Mouse (Mus musculus) CH12.LX (cell line): ENCODE results near the gene Tgfbr3. TPM values are rescaled to one million over a fixed set of nuclear protein-coding genes. Genes with fewer than 3 reads are reported as not detected.

Experiments used
- DNase-seq: peaks from one replicate; pipeline ENCODE4 v3.0.0-alpha.2; 2013; ENCODE audit errors: extremely low read depth
- H3K27ac ChIP-seq: 2 replicates; pipeline ENCODE4 v1.5.1; 2012; ENCODE audit warnings: low read depth, mild to moderate bottlenecking, control low read depth, moderate library complexity; ENCODE audit not compliant: insufficient read depth
- H3K27me3 ChIP-seq: replicated peaks from 2 replicates; pipeline ENCODE3; 2012; ENCODE audit warnings: inconsistent platforms
- H3K36me3 ChIP-seq, 2 experiments: replicated peaks in 1 of 2; 2 replicates each; pipeline versions ENCODE3 to v1.6.1; 2012; ENCODE audit warnings: inconsistent platforms in 1 of 2, low read length in 1 of 2, mild to moderate bottlenecking in 1 of 2, mixed read lengths in 1 of 2, moderate library complexity in 1 of 2; ENCODE audit not compliant: control insufficient read depth in 1 of 2, insufficient read depth in 1 of 2
- H3K4me1 ChIP-seq, 2 experiments: 2 replicates each; pipeline ENCODE4 v1.6.1; 2012; ENCODE audit warnings: inconsistent platforms in 1 of 2, moderate library complexity in 1 of 2; ENCODE audit not compliant: insufficient read depth in 2 of 2, control insufficient read depth in 1 of 2
- H3K4me2 ChIP-seq: 2 replicates; pipeline ENCODE4 v1.6.1; 2012; ENCODE audit warnings: low read depth, mild to moderate bottlenecking, control low read depth; ENCODE audit not compliant: poor library complexity, insufficient read depth, severe bottlenecking
- H3K4me3 ChIP-seq, 3 experiments: fragments of 150-350 bp in 1 of 3; sonication (generic) in 1 of 3; replicated peaks in 1 of 3; 2 replicates each; pipeline versions ENCODE3 to v1.5.1; 2011 to 2012; ENCODE audit warnings: low read depth in 2 of 3, low read length in 2 of 3, mild to moderate bottlenecking in 2 of 3, moderate library complexity in 2 of 3, control low read depth in 1 of 3, improper control_type of control experiment in 1 of 3, inconsistent platforms in 1 of 3, mixed read lengths in 1 of 3; ENCODE audit not compliant: poor library complexity in 1 of 3
- H3K79me2 ChIP-seq: replicated peaks from 2 replicates; pipeline ENCODE4 v1.6.1; 2012; ENCODE audit warnings: mild to moderate bottlenecking, moderate library complexity; ENCODE audit not compliant: control insufficient read depth, poor library complexity, insufficient read depth, severe bottlenecking; ENCODE audit errors: extremely low read depth
- H3K9ac ChIP-seq: 2 replicates; pipeline ENCODE4 v1.6.1; 2012; ENCODE audit warnings: low read depth, mild to moderate bottlenecking, control low read depth, moderate library complexity; ENCODE audit not compliant: insufficient read depth
- H3K9me3 ChIP-seq: replicated peaks from 2 replicates; pipeline ENCODE3; 2012; ENCODE audit warnings: low read length, inconsistent platforms, mixed read lengths
- BHLHE40 ChIP-seq: IDR thresholded peaks from 2 replicates; pipeline ENCODE4 v1.6.1; 2011; ENCODE audit warnings: mild to moderate bottlenecking, low read depth, low read length, improper control_type of control experiment
- CHD2 ChIP-seq: IDR thresholded peaks from 2 replicates; pipeline ENCODE4 v1.6.1; 2011; ENCODE audit warnings: low read length, improper control_type of control experiment
- CTCF ChIP-seq, 2 experiments: IDR thresholded peaks in 1 of 2; conservative IDR thresholded peaks in 1 of 2; 2 replicates each; pipeline ENCODE4 v1.5.1; 2011 to 2012; ENCODE audit warnings: low read depth in 2 of 2, low read length in 2 of 2, improper control_type of control experiment in 1 of 2, inconsistent platforms in 1 of 2, mild to moderate bottlenecking in 1 of 2, moderate library complexity in 1 of 2
- E2F4 ChIP-seq: IDR thresholded peaks from 2 replicates; pipeline ENCODE4 v1.6.1; 2011; ENCODE audit warnings: low read depth, low read length, improper control_type of control experiment; ENCODE audit not compliant: insufficient replicate concordance
- ETS1 ChIP-seq: conservative IDR thresholded peaks from 2 replicates; pipeline ENCODE4 v1.6.1; 2012; ENCODE audit warnings: low read depth, mild to moderate bottlenecking, inconsistent platforms, low read length, improper control_type of control experiment, moderate library complexity
- IRF4 ChIP-seq: IDR thresholded peaks from 2 replicates; pipeline ENCODE4 v1.6.1; 2014; ENCODE audit warnings: low read depth, mild to moderate bottlenecking, inconsistent platforms, low read length, improper control_type of control experiment
- KAT2A ChIP-seq: IDR thresholded peaks from 2 replicates; pipeline ENCODE4 v1.6.1; 2012; ENCODE audit warnings: low read length, improper control_type of control experiment, inconsistent platforms; ENCODE audit not compliant: insufficient replicate concordance
- MAX ChIP-seq: IDR thresholded peaks from 2 replicates; pipeline ENCODE4 v1.6.1; 2011; ENCODE audit warnings: low read length, improper control_type of control experiment
- MAZ ChIP-seq: IDR thresholded peaks from 2 replicates; pipeline ENCODE4 v1.6.1; 2012; ENCODE audit warnings: low read depth, mild to moderate bottlenecking, inconsistent platforms, low read length, improper control_type of control experiment, moderate library complexity
- MXI1 ChIP-seq: IDR thresholded peaks from 2 replicates; pipeline ENCODE4 v1.6.1; 2011; ENCODE audit warnings: mild to moderate bottlenecking, low read depth, low read length, improper control_type of control experiment
- NELFE ChIP-seq: IDR thresholded peaks from 2 replicates; pipeline ENCODE4 v1.6.1; 2011; ENCODE audit warnings: low read depth, low read length, improper control_type of control experiment
- PAX5 ChIP-seq: IDR thresholded peaks from 2 replicates; pipeline ENCODE4 v1.6.1; 2012; ENCODE audit warnings: low read length, inconsistent platforms, mixed read lengths
- POLR2A ChIP-seq: IDR thresholded peaks from 2 replicates; pipeline ENCODE4 v1.6.1; 2011; ENCODE audit warnings: low read depth, mild to moderate bottlenecking, improper control_type of control experiment, low read length
- RAD21 ChIP-seq: IDR thresholded peaks from 2 replicates; pipeline ENCODE4 v1.6.1; 2011; ENCODE audit warnings: low read depth, mild to moderate bottlenecking, low read length, improper control_type of control experiment, moderate library complexity
- SIN3A ChIP-seq: IDR thresholded peaks from 2 replicates; pipeline ENCODE4 v1.6.1; 2012; ENCODE audit warnings: low read length, improper control_type of control experiment, inconsistent platforms
- TCF12 ChIP-seq: IDR thresholded peaks from 2 replicates; pipeline ENCODE4 v1.6.1; 2014; ENCODE audit warnings: low read depth, mild to moderate bottlenecking, inconsistent platforms, low read length, improper control_type of control experiment
- UBTF ChIP-seq: IDR thresholded peaks from 2 replicates; pipeline ENCODE4 v1.6.1; 2012; ENCODE audit warnings: low read depth, mild to moderate bottlenecking, inconsistent platforms, low read length, improper control_type of control experiment, moderate library complexity
- USF1 ChIP-seq: IDR thresholded peaks from 2 replicates; pipeline ENCODE4 v1.6.1; 2014; ENCODE audit warnings: low read depth, mild to moderate bottlenecking, inconsistent platforms, low read length, improper control_type of control experiment
- USF2 ChIP-seq: conservative IDR thresholded peaks from 2 replicates; pipeline ENCODE4 v1.6.1; 2011; ENCODE audit warnings: low read depth, low read length, improper control_type of control experiment
- ZC3H11A ChIP-seq: IDR thresholded peaks from 2 replicates; pipeline ENCODE4 v1.6.1; 2012; ENCODE audit warnings: low read depth, mild to moderate bottlenecking, inconsistent platforms, low read length, improper control_type of control experiment
- ZKSCAN1 ChIP-seq: IDR thresholded peaks from 2 replicates; pipeline ENCODE4 v1.6.1; 2012; ENCODE audit warnings: low read depth, inconsistent platforms, low read length, improper control_type of control experiment, borderline replicate concordance
- ZMIZ1 ChIP-seq: IDR thresholded peaks from 2 replicates; pipeline ENCODE4 v1.6.1; 2012; ENCODE audit warnings: low read depth, mild to moderate bottlenecking, inconsistent platforms, low read length, improper control_type of control experiment
- ZNF384 ChIP-seq: IDR thresholded peaks from 2 replicates; pipeline ENCODE4 v1.6.1; 2012; ENCODE audit warnings: low read depth, low read length, improper control_type of control experiment, inconsistent platforms
- dilution Hi-C: fragments of 300-500 bp; cut with MboI; formaldehyde crosslinking; loops from 2 replicates; pipeline ENCODE4 v1.14.3; 2020; ENCODE audit warnings: low sequenced_read_pairs; ENCODE audit not compliant: extremely low pct_unique_long_range_greater_than_20kb, extremely low pct_ligation_motif_present
- in situ Hi-C: fragments of 300-500 bp; cut with MboI; formaldehyde crosslinking; loops from 3 replicates; pipeline ENCODE4 v1.14.3; 2019; ENCODE audit warnings: low sequenced_read_pairs, low pct_ligation_motif_present, low pct_unique_long_range_greater_than_20kb, mixed read lengths
- polyA plus RNA-seq: library from polyadenylated mRNA; unstranded; fragments of >175 nt; gene quantifications from 2 replicates; pipeline ENCODE4 v1.2.1, GENCODE M21; 2012; ENCODE audit warnings: low read depth; ENCODE audit not compliant: insufficient read length
- total RNA-seq, 2 experiments: library from RNA; depleted of rRNA; stranded (reverse); fragments of 300-350 nt in 1 of 2; fragments of >200 nt in 1 of 2; gene quantifications; 2 replicates each; pipeline ENCODE4 v1.2.3; 2012 to 2014

Tgfbr3 gene
- total and polyA plus RNA-seq, 3 experiments = 0.13 to 0.46 (median 0.30) TPM

DNA sequence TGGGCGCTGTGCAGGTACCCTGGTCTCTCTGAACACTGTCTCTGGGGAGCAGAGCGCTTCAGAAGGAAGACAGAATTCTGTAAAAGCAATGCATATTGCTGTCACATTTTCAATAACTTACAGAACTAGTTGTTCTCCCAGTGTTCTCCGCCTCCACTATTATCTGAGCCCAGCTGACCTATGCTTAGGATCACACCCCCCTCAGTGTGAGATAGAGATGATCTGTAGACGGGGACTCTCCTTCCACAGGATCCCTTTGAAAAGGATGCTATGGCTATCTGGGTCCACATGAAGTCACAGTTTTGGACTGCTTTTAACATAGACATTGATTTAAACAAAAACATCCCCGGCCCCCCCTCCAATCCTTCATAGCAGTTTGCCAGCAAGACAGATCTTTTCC is 148.1 kb downstream of the Tgfbr3 start:
- Histone ChIP-seq H3K9me3 (no peaks in the 10 kb centered on the region), H3K4me3 (no peak overlapping the region), H3K4me1 (no peaks in the 10 kb centered on the region), H3K27ac (no peak overlapping the region), H3K27me3 (no peaks in the 10 kb centered on the region), H3K9ac (no peak overlapping the region), H3K36me3 (no peaks in the 10 kb centered on the region), H3K79me2 (no peaks in the 10 kb centered on the region), H3K4me2 (no peak overlapping the region)
- in situ Hi-C loops (no loop called here), dilution Hi-C loops (no loop called here)
- no peak for TF ChIP-seq ZC3H11A
- TF ChIP-seq NELFE = no peak
- TF ChIP-seq TCF12 = no peak
- TF ChIP-seq E2F4 = no peak
- no peak for TF ChIP-seq ETS1
- TF ChIP-seq MXI1 = no peak
- TF ChIP-seq MAZ = no peak
- no peak for TF ChIP-seq SIN3A
- TF ChIP-seq RAD21 = no peak
- no peak for TF ChIP-seq PAX5
- no peak for TF ChIP-seq USF1
- TF ChIP-seq ZMIZ1 = no peak
- DNase-seq = no peak

DNA sequence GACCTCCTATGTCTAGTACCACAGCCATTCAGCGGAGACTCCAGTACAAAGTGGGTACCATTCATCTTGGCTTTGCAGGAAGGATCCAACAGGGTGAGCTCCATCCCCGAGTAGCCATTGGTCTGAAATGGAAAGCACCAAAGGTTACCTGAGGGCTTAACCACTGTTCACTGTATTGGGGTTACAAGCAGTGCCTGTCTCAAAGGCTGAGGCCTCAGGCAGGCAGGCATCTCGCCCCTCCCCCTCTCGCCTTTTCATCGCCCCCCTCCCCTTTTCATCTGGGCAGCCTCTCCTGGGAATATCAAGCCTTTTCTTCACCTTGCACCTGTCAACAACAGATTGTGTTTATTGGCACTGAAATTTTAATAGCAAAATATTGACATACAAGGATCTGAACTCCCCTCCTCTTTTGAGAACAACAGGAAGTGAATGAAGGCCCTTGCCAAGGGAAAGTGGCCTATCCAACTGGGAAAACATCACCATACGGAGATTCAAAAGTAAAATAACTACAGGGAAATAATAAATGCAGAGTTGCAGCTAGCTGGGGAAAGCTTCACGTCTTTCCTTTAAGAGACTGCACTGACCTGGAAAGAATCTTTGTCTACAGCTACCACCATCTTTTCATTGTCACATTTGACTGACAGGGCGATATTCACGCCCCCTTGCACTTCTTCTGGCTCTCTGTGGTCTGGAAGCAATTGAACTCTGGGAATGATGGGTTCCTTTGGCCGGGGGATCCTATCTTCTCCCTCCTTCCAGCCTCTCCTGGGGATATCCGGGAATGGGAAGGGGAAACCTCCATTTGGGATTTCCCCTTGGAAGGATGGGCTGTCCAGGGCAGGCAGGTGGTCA is 149.4 kb downstream of the Tgfbr3 start:
- Histone ChIP-seq H3K79me2 (no peaks in the 10 kb centered on the region), H3K27ac (no peak overlapping the region), H3K9me3 (no peaks in the 10 kb centered on the region), H3K4me1 (no peaks in the 10 kb centered on the region), H3K36me3 (no peaks in the 10 kb centered on the region), H3K9ac (no peak overlapping the region), H3K4me2 (no peak overlapping the region), H3K4me3 (no peak overlapping the region), H3K27me3 (no peaks in the 10 kb centered on the region)
- in situ Hi-C loops (no loop called here), dilution Hi-C loops (no loop called here)
- no peak for DNase-seq
- TF ChIP-seq MXI1 (no peak), SIN3A (no peak), ETS1 (no peak), MAZ (no peak), ZNF384 (no peak), ZKSCAN1 (no peak), UBTF (no peak), IRF4 (no peak), CHD2 (no peak), PAX5 (no peak), USF2 (no peak), BHLHE40 (no peak), KAT2A (no peak), E2F4 (no peak), ZMIZ1 (no peak), MAX (no peak), POLR2A (no peak), USF1 (no peak), CTCF (conservative IDR thresholded peaks at IDR 0.05 in 1 of 2, IDR thresholded peaks at IDR 0.05 in 1 of 2; ENCODE audit: low read depth in 2 of 2, low read length in 2 of 2) (no peak)
